Mouse (Mus musculus) hindbrain, embryonic 10.5 days (tissue): ENCODE results near the gene Bcor. TPM values are rescaled to one million over a fixed set of nuclear protein-coding genes. Genes with fewer than 3 reads are reported as not detected.

Source experiments
- DNase-seq: peaks from one replicate; pipeline ENCODE4 v3.0.0-alpha.2; 2017; ENCODE audit warnings: low spot score
- H3K27ac ChIP-seq: fragments of 300-500 bp; sonication (generic); 2 replicates; pipeline ENCODE4 v1.5.1; 2016; ENCODE audit warnings: mild to moderate bottlenecking, moderate library complexity
- H3K27me3 ChIP-seq: fragments of 300-500 bp; sonication (generic); 2 replicates; pipeline ENCODE4 v1.6.1; 2016; ENCODE audit warnings: mild to moderate bottlenecking; ENCODE audit not compliant: poor library complexity, insufficient read depth, severe bottlenecking
- H3K36me3 ChIP-seq: fragments of 300-500 bp; sonication (generic); 2 replicates; pipeline ENCODE4 v1.6.1; 2016; ENCODE audit warnings: mild to moderate bottlenecking, moderate library complexity
- H3K4me1 ChIP-seq: fragments of 300-500 bp; sonication (generic); replicated peaks from 2 replicates; pipeline ENCODE4 v1.6.1; 2016; ENCODE audit warnings: mild to moderate bottlenecking
- H3K4me3 ChIP-seq: fragments of 300-500 bp; sonication (generic); 2 replicates; pipeline ENCODE4 v1.5.1; 2016; ENCODE audit warnings: mild to moderate bottlenecking, moderate library complexity
- H3K9me3 ChIP-seq: fragments of 300-500 bp; sonication (generic); 2 replicates; pipeline ENCODE4 v1.6.1; 2016; ENCODE audit warnings: mild to moderate bottlenecking, moderate library complexity
- WGBS: fragments of 180-500 bp; shearing (Covaris S2); methylation state at CpG from one replicate; pipeline ENCODE4 v1.1.7; 2016; 5-methylcytosine and 5-hydroxymethylcytosine counted together
- polyA plus RNA-seq: library from polyadenylated mRNA; unstranded; fragments of >200 nt; fragmentation: Nextera tagmentation; extraction: Ambion mirVana; gene quantifications from 2 replicates; pipeline ENCODE4 v1.2.1, GENCODE M21; 2016

Gene Bcor
- polyA plus RNA-seq, 1 experiment from 2014 or later, result 20.7 TPM

- no peak for DNase-seq
- 79% methylated on average over 7 of the region's 7 CpGs for WGBS
- Histone ChIP-seq H3K9me3 (no peaks in the 10 kb centered on the region), H3K27me3 (peaks cover 9% of the 10 kb centered on the region), H3K36me3 (no peaks in the 10 kb centered on the region), H3K27ac (no peak overlapping the region), H3K4me1 (no peaks in the 10 kb centered on the region), H3K4me3 (no peak overlapping the region)
These were observed 54.8 kb downstream of the Bcor start for GRCm38 (mm10) chrX:12105358-12105757.

GRCm38 (mm10) chrX:12096783-12097526 is 63.2 kb downstream of the Bcor start:
- 86% methylated on average over 12 of the region's 12 CpGs for WGBS
- H3K9me3 ChIP-seq, result no peaks in the 10 kb centered on the region
- H3K27ac ChIP-seq, result no peak overlapping the region
- H3K27me3 ChIP-seq, result peaks cover 59% of the 10 kb centered on the region
- peaks cover 16% of the 10 kb centered on the region for H3K36me3 ChIP-seq
- no peak overlapping the region for H3K4me3 ChIP-seq
- H3K4me1 ChIP-seq, result no peaks in the 10 kb centered on the region
- no peak for DNase-seq

- Histone ChIP-seq H3K9me3 (no peaks in the 10 kb centered on the region), H3K4me1 (peaks cover 28% of the 10 kb centered on the region), H3K27ac (no peak overlapping the region), H3K27me3 (peaks cover 87% of the 10 kb centered on the region), H3K4me3 (no peak overlapping the region), H3K36me3 (peaks cover 16% of the 10 kb centered on the region)
- no peak for DNase-seq
- WGBS, result 87% methylated on average over 4 of the region's 4 CpGs
These were observed 66.8 kb downstream of the Bcor start for GRCm38 (mm10) chrX:12093371-12093770.

GRCm38 (mm10) chrX:12091431-12092061 is 68.6 kb downstream of the Bcor start:
- Histone ChIP-seq H3K9me3 (no peaks in the 10 kb centered on the region), H3K27me3 (peaks cover 96% of the 10 kb centered on the region), H3K4me1 (peaks cover 46% of the 10 kb centered on the region), H3K36me3 (peaks cover 6% of the 10 kb centered on the region), H3K27ac (peak overlapping the region; percentile 90), H3K4me3 (peak overlapping the region; percentile 64)
- DNase-seq, result peak; percentile 58
- WGBS, result 1% methylated on average over 55 of the region's 56 CpGs

- peaks cover 96% of the 10 kb centered on the region for H3K27me3 ChIP-seq
- peak overlapping the region; percentile 90 for H3K27ac ChIP-seq
- peaks cover 52% of the 10 kb centered on the region for H3K4me1 ChIP-seq
- WGBS, result under 1% methylated on average over 45 of the region's 47 CpGs
- H3K9me3 ChIP-seq, result no peaks in the 10 kb centered on the region
- peak; percentile 62 for DNase-seq
- peak overlapping the region; percentile 64 for H3K4me3 ChIP-seq
- H3K36me3 ChIP-seq, result no peaks in the 10 kb centered on the region
These were observed 69.2 kb downstream of the Bcor start for GRCm38 (mm10) chrX:12090871-12091404.

- peak overlapping the region; percentile 64 for H3K4me3 ChIP-seq
- peaks cover 98% of the 10 kb centered on the region for H3K27me3 ChIP-seq
- H3K4me1 ChIP-seq, result peaks cover 58% of the 10 kb centered on the region
- no peaks in the 10 kb centered on the region for H3K36me3 ChIP-seq
- no peaks in the 10 kb centered on the region for H3K9me3 ChIP-seq
- H3K27ac ChIP-seq, result peak overlapping the region; percentile 90
- WGBS, result 3% methylated on average over 37 of the region's 37 CpGs
- DNase-seq, result peak; percentile 57
These were observed 69.8 kb downstream of the Bcor start for GRCm38 (mm10) chrX:12090151-12090870.

GRCm38 (mm10) chrX:12089353-12090081 is 70.6 kb downstream of the Bcor start:
- WGBS, result 3% methylated on average over 52 of the region's 52 CpGs
- Histone ChIP-seq H3K27ac (peak overlapping the region; percentile 90), H3K36me3 (no peaks in the 10 kb centered on the region), H3K27me3 (peaks cover 100% of the 10 kb centered on the region), H3K4me1 (peaks cover 65% of the 10 kb centered on the region), H3K4me3 (peak overlapping the region; percentile 64), H3K9me3 (no peaks in the 10 kb centered on the region)
- peak; percentile 55 for DNase-seq

- H3K36me3 ChIP-seq, result no peaks in the 10 kb centered on the region
- peak overlapping the region; percentile 64 for H3K4me3 ChIP-seq
- peak overlapping the region; percentile 90 for H3K27ac ChIP-seq
- no peak for DNase-seq
- H3K4me1 ChIP-seq, result peaks cover 66% of the 10 kb centered on the region
- H3K27me3 ChIP-seq, result peaks cover 100% of the 10 kb centered on the region
- WGBS, result 3% methylated on average over 13 of the region's 13 CpGs
- no peaks in the 10 kb centered on the region for H3K9me3 ChIP-seq
These were observed 71.2 kb downstream of the Bcor start for GRCm38 (mm10) chrX:12089027-12089340.

GRCm38 (mm10) chrX:12088301-12089026 is 71.7 kb downstream of the Bcor start:
- Histone ChIP-seq H3K36me3 (no peaks in the 10 kb centered on the region), H3K4me1 (peaks cover 71% of the 10 kb centered on the region), H3K27ac (peak overlapping the region; percentile 90), H3K4me3 (peak overlapping the region; percentile 64), H3K9me3 (no peaks in the 10 kb centered on the region), H3K27me3 (peaks cover 100% of the 10 kb centered on the region)
- peak; percentile 70 for DNase-seq
- under 1% methylated on average over 51 of the region's 72 CpGs for WGBS

GRCm38 (mm10) chrX:12087511-12088300 is 72.4 kb downstream of the Bcor start:
- Histone ChIP-seq H3K9me3 (no peaks in the 10 kb centered on the region), H3K27me3 (peaks cover 100% of the 10 kb centered on the region), H3K27ac (peak overlapping the region; percentile 90), H3K4me1 (peaks cover 79% of the 10 kb centered on the region), H3K4me3 (peak overlapping the region; percentile 64), H3K36me3 (no peaks in the 10 kb centered on the region)
- no peak for DNase-seq
- 2% methylated on average over 55 of the region's 55 CpGs for WGBS

- Histone ChIP-seq H3K27me3 (peaks cover 100% of the 10 kb centered on the region), H3K4me1 (peaks cover 86% of the 10 kb centered on the region)
These were observed 73.3 kb downstream of the Bcor start for GRCm38 (mm10) chrX:12086674-12087510.

More at GRCm38 (mm10) chrX:12086674-12087510, 73.3 kb downstream of the Bcor start:
- no peaks in the 10 kb centered on the region for H3K36me3 ChIP-seq
- peak overlapping the region; percentile 64 for H3K4me3 ChIP-seq
- H3K9me3 ChIP-seq, result no peaks in the 10 kb centered on the region
- WGBS, result 2% methylated on average over 67 of the region's 70 CpGs
- peak overlapping the region; percentile 90 for H3K27ac ChIP-seq
- DNase-seq, result peak; percentile 45
